Mouse (Mus musculus) intestine, postnatal 0 days (tissue): ENCODE data around the gene Slc39a11. TPM values are rescaled to one million over a fixed set of nuclear protein-coding genes. Genes with fewer than 3 reads are reported as not detected.
A peak's percentile ranks its signal among the peaks of the same experiment; 100 is the strongest.

Experiments
- ATAC-seq: fragments of 200-750 bp; cut with Nextera tagmentation; 2 replicates; pipeline ENCODE4 v1.8.0; 2017; ENCODE audit warnings: mild to moderate bottlenecking, moderate TSS enrichment, moderate library complexity
- H3K27ac ChIP-seq: fragments of 300-500 bp; sonication (generic); 2 replicates; pipeline ENCODE4 v1.5.1; 2014; ENCODE audit warnings: mild to moderate bottlenecking, low read depth, low read length, moderate library complexity
- H3K27me3 ChIP-seq: fragments of 300-500 bp; sonication (generic); replicated peaks from 2 replicates; pipeline ENCODE4 v1.6.1; 2014; ENCODE audit warnings: low read length, mixed read lengths; ENCODE audit not compliant: control insufficient read depth, insufficient read depth
- H3K36me3 ChIP-seq: fragments of 300-500 bp; sonication (generic); 2 replicates; pipeline ENCODE4 v1.6.1; 2014; ENCODE audit warnings: mild to moderate bottlenecking, moderate library complexity; ENCODE audit not compliant: control insufficient read depth, insufficient read depth
- H3K4me1 ChIP-seq: fragments of 300-500 bp; sonication (generic); replicated peaks from 2 replicates; pipeline ENCODE4 v1.6.1; 2014; ENCODE audit warnings: antibody characterized with exemption, low read length, mixed read lengths; ENCODE audit not compliant: control insufficient read depth, insufficient read depth
- H3K4me2 ChIP-seq: fragments of 300-500 bp; sonication (generic); replicated peaks from 2 replicates; pipeline ENCODE4 v1.6.1; 2014; ENCODE audit warnings: low read depth, mild to moderate bottlenecking, moderate library complexity
- H3K4me3 ChIP-seq: fragments of 300-500 bp; sonication (generic); 2 replicates; pipeline ENCODE4 v1.5.1; 2014; ENCODE audit warnings: low read depth, low read length
- H3K9ac ChIP-seq: fragments of 300-500 bp; sonication (generic); 2 replicates; pipeline ENCODE4 v1.6.1; 2014; ENCODE audit warnings: mild to moderate bottlenecking, low read depth, low read length
- H3K9me3 ChIP-seq: fragments of 300-500 bp; sonication (generic); 2 replicates; pipeline ENCODE4 v1.6.1; 2016; ENCODE audit warnings: mixed run types; ENCODE audit not compliant: control insufficient read depth
- CTCF ChIP-seq: sonication (generic); IDR thresholded peaks from 2 replicates; pipeline ENCODE4 v1.5.1; 2016; ENCODE audit warnings: low read depth, mild to moderate bottlenecking, control low read depth, antibody characterized with exemption, moderate library complexity
- WGBS: fragments of 180-500 bp; shearing (Covaris S2); extraction: QIAGEN DNeasy Blood & Tissue Kit; methylation state at CpG from one replicate; pipeline ENCODE4 v1.1.7; 2014; 5-methylcytosine and 5-hydroxymethylcytosine counted together
- polyA plus RNA-seq: library from polyadenylated mRNA; unstranded; fragments of >200 nt; fragmentation: Nextera tagmentation; extraction: Ambion mirVana; gene quantifications from 2 replicates; pipeline ENCODE4 v1.2.1, GENCODE M21; 2015

Gene Slc39a11
- polyA plus RNA-seq, 1 experiment from 2014 or later = 50.7 TPM

DNA sequence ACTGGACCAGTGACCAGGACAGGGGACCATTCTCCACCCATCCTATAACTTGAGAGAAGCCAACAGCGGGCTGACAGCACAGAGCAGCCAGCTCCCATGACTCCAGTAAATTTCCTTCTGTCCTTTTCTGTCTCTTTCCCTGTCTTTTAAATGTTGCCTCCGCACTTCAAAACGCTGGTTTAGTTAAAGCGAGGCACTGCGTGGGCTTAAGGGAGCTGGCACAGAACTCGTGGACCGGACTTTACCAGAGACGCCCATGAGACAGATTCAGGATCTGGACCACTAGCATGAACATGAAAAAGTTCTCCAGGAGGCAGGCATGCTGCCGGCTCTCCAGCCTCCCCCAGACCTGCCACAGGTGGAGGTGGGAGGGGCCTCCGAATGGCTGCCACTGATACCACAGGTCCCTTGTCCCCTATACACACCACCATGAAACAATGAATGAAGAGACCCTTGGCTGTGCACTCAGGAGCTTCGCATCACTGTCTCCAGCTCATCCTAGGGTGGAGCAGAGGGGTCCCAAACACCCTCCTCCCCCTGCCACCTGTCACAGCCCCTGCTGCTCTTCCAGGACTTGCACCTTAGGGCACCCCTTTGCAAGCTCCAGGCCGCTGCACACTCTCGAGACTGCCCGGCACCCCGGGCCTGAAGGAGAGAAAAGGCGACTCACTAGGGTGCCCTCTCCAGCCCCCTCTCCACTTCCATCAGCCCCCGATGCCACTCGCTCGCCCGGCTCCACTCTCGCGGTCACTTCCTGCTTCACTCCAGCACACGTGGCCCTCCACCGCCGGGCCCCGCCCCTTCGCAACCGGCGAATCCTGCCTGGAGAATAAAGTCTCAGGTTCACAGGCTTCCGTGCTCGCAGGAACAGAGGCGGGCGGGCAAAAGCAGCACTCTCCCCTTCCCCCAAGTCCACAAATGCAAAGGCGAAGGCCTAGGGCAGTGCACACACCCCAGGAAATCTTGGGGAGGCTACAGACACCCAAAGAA is 84.6 kb downstream of the Slc39a11 start:
- H3K27ac ChIP-seq = no peak overlapping the region; the same call in 1 of the 2 replicates
- H3K27me3 ChIP-seq = no peaks in the 10 kb centered on the region
- H3K9ac ChIP-seq = peak overlapping the region; percentile 59
- peak overlapping the region; percentile 94 for H3K4me2 ChIP-seq
- no peaks in the 10 kb centered on the region; the same call in 1 of the 2 replicates for H3K36me3 ChIP-seq
- H3K4me1 ChIP-seq = peaks cover 2% of the 10 kb centered on the region; the same call in 1 of the 2 replicates
- TF ChIP-seq CTCF = no peak
- ATAC-seq = peak; percentile 71
- WGBS = 7% methylated on average over 34 of the region's 34 CpGs
- H3K9me3 ChIP-seq = no peaks in the 10 kb centered on the region
- peak overlapping the region; percentile 65 for H3K4me3 ChIP-seq

DNA sequence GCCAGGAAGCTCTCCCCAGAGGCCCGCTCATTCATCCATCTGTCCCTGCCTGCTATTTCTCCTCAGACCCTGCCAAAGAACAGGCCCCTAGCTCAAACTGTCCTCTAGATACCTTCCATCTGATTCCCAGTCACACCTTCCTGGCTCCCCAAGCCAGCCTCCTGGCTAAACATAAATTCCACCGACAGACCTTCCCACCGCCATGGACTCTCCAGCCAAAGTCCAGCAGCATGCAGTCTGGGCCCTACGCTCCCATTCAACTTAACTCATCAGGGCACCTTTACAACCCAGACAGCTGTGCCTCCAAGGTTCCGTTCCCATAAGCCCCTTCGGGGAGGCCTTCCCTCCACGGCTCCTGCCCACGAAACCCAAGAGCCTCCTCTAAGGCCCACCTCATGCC is 87.6 kb downstream of the Slc39a11 start:
- Histone ChIP-seq H3K4me1 (peaks cover 2% of the 10 kb centered on the region; the same call in 1 of the 2 replicates), H3K27me3 (no peaks in the 10 kb centered on the region), H3K4me2 (peak overlapping the region; percentile 13; the same call in 1 of the 2 replicates), H3K36me3 (no peaks in the 10 kb centered on the region; the same call in 1 of the 2 replicates), H3K4me3 (no peak overlapping the region), H3K27ac (no peak overlapping the region; the same call in 1 of the 2 replicates), H3K9me3 (no peaks in the 10 kb centered on the region), H3K9ac (no peak overlapping the region)
- TF ChIP-seq CTCF = no peak
- WGBS = 50% methylated on average over 8 of the region's 8 CpGs
- ATAC-seq = peak; percentile 29

DNA sequence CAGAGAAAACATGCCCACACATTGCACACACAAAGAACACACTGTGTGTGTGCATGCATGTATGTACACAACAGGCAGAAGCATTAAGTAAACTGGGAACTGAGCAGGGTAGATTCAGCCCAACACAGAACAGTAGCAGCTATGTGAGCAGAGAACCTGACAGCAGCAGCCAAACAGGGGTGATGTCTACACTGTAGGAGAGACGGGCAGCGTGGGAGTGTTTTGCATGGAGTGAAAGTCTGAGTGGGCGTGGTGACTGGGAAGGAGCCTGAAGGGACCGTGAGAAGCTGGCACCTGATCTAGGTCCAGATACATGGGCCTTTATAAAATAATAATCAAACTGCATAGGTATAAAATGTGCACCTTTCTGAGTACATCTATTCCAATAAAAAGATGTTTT is 89.7 kb downstream of the Slc39a11 start:
- Histone ChIP-seq H3K36me3 (no peaks in the 10 kb centered on the region; the same call in 1 of the 2 replicates), H3K4me1 (peaks cover 2% of the 10 kb centered on the region; the same call in 1 of the 2 replicates), H3K4me2 (no peak overlapping the region), H3K9me3 (no peaks in the 10 kb centered on the region), H3K9ac (no peak overlapping the region), H3K27ac (no peak overlapping the region), H3K4me3 (no peak overlapping the region), H3K27me3 (no peaks in the 10 kb centered on the region)
- ATAC-seq = no peak
- no peak for TF ChIP-seq CTCF
- 61% methylated on average over 4 of the region's 4 CpGs for WGBS

DNA sequence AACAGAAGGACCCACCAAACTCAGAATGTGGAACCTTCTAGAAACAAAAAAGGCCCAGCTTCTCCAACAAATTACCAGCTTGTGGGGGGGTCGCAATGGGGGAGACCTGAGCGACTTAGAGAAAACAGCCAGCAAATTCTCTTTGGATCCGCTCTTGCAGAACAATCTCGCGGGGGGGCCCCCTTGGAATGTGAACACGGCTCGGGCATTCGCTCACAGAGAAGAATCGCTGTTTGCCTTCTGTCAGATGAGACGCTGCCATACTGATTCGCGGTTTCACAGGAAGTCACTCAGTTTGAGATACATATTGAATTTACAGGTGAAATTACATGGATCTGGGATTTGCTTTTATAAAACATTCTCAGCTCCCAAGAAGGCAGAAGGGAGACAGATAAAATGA is 91.4 kb downstream of the Slc39a11 start:
- no peak overlapping the region for H3K4me3 ChIP-seq
- TF ChIP-seq CTCF = no peak
- H3K4me1 ChIP-seq = 0 out of 2 replicates have a peak, but pooled peaks cover 2% of the 10 kb centered on the region
- ATAC-seq = no peak
- no peak overlapping the region for H3K9ac ChIP-seq
- H3K4me2 ChIP-seq = no peak overlapping the region
- H3K27ac ChIP-seq = no peak overlapping the region
- no peaks in the 10 kb centered on the region for H3K27me3 ChIP-seq
- WGBS = 79% methylated on average over 12 of the region's 12 CpGs
- no peaks in the 10 kb centered on the region for H3K9me3 ChIP-seq
- no peaks in the 10 kb centered on the region; the same call in 1 of the 2 replicates for H3K36me3 ChIP-seq

DNA sequence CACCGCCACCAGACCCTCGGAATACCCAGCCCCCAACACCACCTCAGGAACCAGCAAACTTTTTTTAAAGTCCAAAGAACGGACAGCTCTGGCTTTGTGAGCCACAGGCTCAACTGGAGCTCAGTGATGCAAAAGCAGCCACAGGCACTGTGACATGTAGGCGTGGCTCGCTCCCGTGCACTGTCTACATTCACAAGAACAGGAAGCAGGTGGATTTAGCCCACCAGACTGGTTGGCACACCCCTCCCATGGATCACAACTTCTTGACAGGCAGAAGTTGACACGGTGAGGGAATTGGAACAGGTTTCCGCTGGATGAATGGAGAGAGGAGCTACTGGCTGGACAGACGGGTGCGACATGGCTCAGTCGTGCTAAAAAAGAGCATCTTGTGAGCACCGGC is 93.7 kb downstream of the Slc39a11 start:
- no peak for ATAC-seq

DNA sequence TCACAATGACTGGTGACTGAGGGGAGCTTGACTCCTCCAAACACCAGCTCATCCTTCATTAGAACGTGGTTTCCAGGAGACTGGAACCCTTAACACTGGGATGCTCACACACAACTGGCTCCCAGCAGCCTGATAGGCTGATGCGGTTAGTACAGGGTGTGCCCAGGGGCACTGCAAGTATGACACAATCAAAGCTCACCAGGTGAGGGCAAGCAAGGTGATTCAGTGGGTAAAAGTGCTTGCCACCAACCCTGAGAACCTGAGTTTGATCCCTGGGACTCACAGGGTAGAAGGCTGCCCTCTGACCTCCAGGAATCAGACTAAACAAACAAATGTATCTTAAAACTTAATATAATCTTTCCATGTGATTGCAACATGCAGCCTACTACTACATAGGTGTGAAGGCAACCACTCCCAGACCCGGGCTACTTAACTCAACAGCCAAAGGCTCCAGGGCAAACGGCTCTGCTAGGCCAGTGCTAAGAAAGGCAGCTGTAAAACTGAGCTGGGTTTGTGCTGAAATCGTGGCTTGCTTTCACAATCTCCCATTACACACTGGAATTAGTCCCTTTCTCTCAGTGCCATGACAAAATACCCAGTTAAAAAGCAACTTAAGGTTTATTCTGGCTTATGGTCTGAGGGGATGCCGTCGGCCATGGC is 95.0 kb downstream of the Slc39a11 start:
- ATAC-seq = peak; percentile 65
- no peak for TF ChIP-seq CTCF
- H3K4me2 ChIP-seq = no peak overlapping the region
- 62% methylated on average over 7 of the region's 7 CpGs for WGBS
- no peaks in the 10 kb centered on the region for H3K4me1 ChIP-seq
- no peak overlapping the region for H3K4me3 ChIP-seq
- H3K36me3 ChIP-seq = no peaks in the 10 kb centered on the region; the same call in 1 of the 2 replicates
- no peaks in the 10 kb centered on the region for H3K27me3 ChIP-seq
- no peaks in the 10 kb centered on the region for H3K9me3 ChIP-seq
- no peak overlapping the region for H3K9ac ChIP-seq
- H3K27ac ChIP-seq = no peak overlapping the region

More for the DNA sequence above, 93.7 kb downstream of the Slc39a11 start:
- Histone ChIP-seq H3K27me3 (no peaks in the 10 kb centered on the region), H3K27ac (no peak overlapping the region), H3K9me3 (no peaks in the 10 kb centered on the region), H3K4me3 (no peak overlapping the region), H3K4me1 (no peaks in the 10 kb centered on the region), H3K36me3 (no peaks in the 10 kb centered on the region; the same call in 1 of the 2 replicates), H3K4me2 (no peak overlapping the region), H3K9ac (no peak overlapping the region)
- 80% methylated on average over 12 of the region's 12 CpGs for WGBS
- no peak for TF ChIP-seq CTCF
